Mouse (Mus musculus): ENCODE results near the gene Rell1. TPM values are rescaled to one million over a fixed set of nuclear protein-coding genes. Genes with fewer than 3 reads are reported as not detected.

The Rell1 gene
- polyA plus RNA-seq, 1 experiment from 2014 or later = 29.3 TPM

- WGBS = 2% methylated on average over 12 of the region's 12 CpGs
- H3K27ac ChIP-seq = peak overlapping the region; percentile 30; the same call in 1 of the 2 replicates
These were observed 1.0 kb downstream of the Rell1 start for GRCm38 (mm10) chr5:63967591-63968141.

GRCm38 (mm10) chr5:63966379-63966778 is 2.3 kb downstream of the Rell1 start:
- Histone ChIP-seq H3K4me3 (no peak overlapping the region), H3K4me1 (peaks cover 38% of the 10 kb centered on the region), H3K27ac (no peak overlapping the region), H3K36me3 (no peaks in the 10 kb centered on the region; the same call in 1 of the 2 replicates), H3K4me2 (peak overlapping the region; percentile 65; the same call in 1 of the 2 replicates), H3K9me3 (no peaks in the 10 kb centered on the region), H3K27me3 (no peaks in the 10 kb centered on the region), H3K9ac (no peak overlapping the region)
- 65% methylated on average over 4 of the region's 4 CpGs for WGBS
- ATAC-seq (ENCODE audit: borderline replicate concordance, extremely low read depth, low FRiP score, low TSS enrichment) = no peak

More at GRCm38 (mm10) chr5:63967591-63968141, 1.0 kb downstream of the Rell1 start:
- H3K27me3 ChIP-seq = no peaks in the 10 kb centered on the region
- peak overlapping the region; percentile 84 for H3K9ac ChIP-seq
- no peaks in the 10 kb centered on the region for H3K9me3 ChIP-seq
- no peaks in the 10 kb centered on the region; the same call in 1 of the 2 replicates for H3K36me3 ChIP-seq
- H3K4me1 ChIP-seq = peaks cover 38% of the 10 kb centered on the region
- peak overlapping the region; percentile 65 for H3K4me2 ChIP-seq
- peak overlapping the region; percentile 75 for H3K4me3 ChIP-seq
- no peak for ATAC-seq (ENCODE audit: borderline replicate concordance, extremely low read depth, low FRiP score, low TSS enrichment)

GRCm38 (mm10) chr5:63965946-63966345 is 2.8 kb downstream of the Rell1 start:
- Histone ChIP-seq H3K27me3 (no peaks in the 10 kb centered on the region), H3K9me3 (no peaks in the 10 kb centered on the region), H3K36me3 (no peaks in the 10 kb centered on the region; the same call in 1 of the 2 replicates), H3K4me2 (no peak overlapping the region), H3K27ac (no peak overlapping the region), H3K9ac (no peak overlapping the region), H3K4me3 (no peak overlapping the region), H3K4me1 (peaks cover 38% of the 10 kb centered on the region)
- 55% methylated on average over 1 of the region's 1 CpGs for WGBS
- no peak for ATAC-seq (ENCODE audit: borderline replicate concordance, extremely low read depth, low FRiP score, low TSS enrichment)

GRCm38 (mm10) chr5:63964576-63964975 is 4.1 kb downstream of the Rell1 start:
- no peak overlapping the region for H3K27ac ChIP-seq
- no peak for ATAC-seq (ENCODE audit: borderline replicate concordance, extremely low read depth, low FRiP score, low TSS enrichment)
- H3K4me2 ChIP-seq = no peak overlapping the region
- H3K4me1 ChIP-seq = peaks cover 29% of the 10 kb centered on the region
- WGBS = 58% methylated on average over 8 of the region's 8 CpGs
- no peaks in the 10 kb centered on the region; the same call in 1 of the 2 replicates for H3K36me3 ChIP-seq
- no peaks in the 10 kb centered on the region for H3K27me3 ChIP-seq
- H3K9ac ChIP-seq = no peak overlapping the region
- no peaks in the 10 kb centered on the region for H3K9me3 ChIP-seq
- no peak overlapping the region for H3K4me3 ChIP-seq

- Histone ChIP-seq H3K27me3 (no peaks in the 10 kb centered on the region), H3K9me3 (no peaks in the 10 kb centered on the region), H3K4me3 (no peak overlapping the region), H3K27ac (no peak overlapping the region), H3K36me3 (no peaks in the 10 kb centered on the region; the same call in 1 of the 2 replicates), H3K9ac (no peak overlapping the region), H3K4me1 (peaks cover 15% of the 10 kb centered on the region), H3K4me2 (no peak overlapping the region)
- no peak for ATAC-seq (ENCODE audit: borderline replicate concordance, extremely low read depth, low FRiP score, low TSS enrichment)
- 80% methylated on average over 10 of the region's 10 CpGs for WGBS
These were observed 7.0 kb downstream of the Rell1 start for GRCm38 (mm10) chr5:63961726-63962125.

GRCm38 (mm10) chr5:63960565-63960964 is 8.1 kb downstream of the Rell1 start:
- Histone ChIP-seq H3K9ac (no peak overlapping the region), H3K27ac (no peak overlapping the region), H3K9me3 (no peaks in the 10 kb centered on the region), H3K27me3 (no peaks in the 10 kb centered on the region), H3K4me1 (peaks cover 5% of the 10 kb centered on the region), H3K4me2 (no peak overlapping the region), H3K4me3 (no peak overlapping the region), H3K36me3 (no peaks in the 10 kb centered on the region; the same call in 1 of the 2 replicates)
- 94% methylated on average over 10 of the region's 10 CpGs for WGBS
- no peak for ATAC-seq (ENCODE audit: borderline replicate concordance, extremely low read depth, low FRiP score, low TSS enrichment)

- H3K4me1 ChIP-seq = no peaks in the 10 kb centered on the region
- ATAC-seq (ENCODE audit: borderline replicate concordance, extremely low read depth, low FRiP score, low TSS enrichment) = no peak
These were observed 9.6 kb downstream of the Rell1 start for GRCm38 (mm10) chr5:63958963-63959708.

GRCm38 (mm10) chr5:63957607-63958006 is 11.1 kb downstream of the Rell1 start:
- Histone ChIP-seq H3K27ac (no peak overlapping the region), H3K4me1 (no peaks in the 10 kb centered on the region), H3K9me3 (no peaks in the 10 kb centered on the region), H3K27me3 (no peaks in the 10 kb centered on the region), H3K4me3 (no peak overlapping the region), H3K4me2 (no peak overlapping the region), H3K36me3 (no peaks in the 10 kb centered on the region), H3K9ac (no peak overlapping the region)
- 71% methylated on average over 8 of the region's 8 CpGs for WGBS
- no peak for ATAC-seq (ENCODE audit: borderline replicate concordance, extremely low read depth, low FRiP score, low TSS enrichment)

More at GRCm38 (mm10) chr5:63958963-63959708, 9.6 kb downstream of the Rell1 start:
- WGBS = 68% methylated on average over 18 of the region's 18 CpGs
- Histone ChIP-seq H3K4me2 (no peak overlapping the region), H3K27me3 (no peaks in the 10 kb centered on the region), H3K4me3 (no peak overlapping the region), H3K9ac (no peak overlapping the region), H3K36me3 (no peaks in the 10 kb centered on the region; the same call in 1 of the 2 replicates), H3K9me3 (no peaks in the 10 kb centered on the region), H3K27ac (no peak overlapping the region)

- Histone ChIP-seq H3K27me3 (no peaks in the 10 kb centered on the region), H3K4me1 (peaks cover 8% of the 10 kb centered on the region), H3K4me3 (no peak overlapping the region), H3K9me3 (no peaks in the 10 kb centered on the region), H3K4me2 (no peak overlapping the region), H3K36me3 (no peaks in the 10 kb centered on the region), H3K27ac (no peak overlapping the region), H3K9ac (no peak overlapping the region)
- WGBS = 80% methylated on average over 11 of the region's 11 CpGs
- ATAC-seq (ENCODE audit: borderline replicate concordance, extremely low read depth, low FRiP score, low TSS enrichment) = no peak
These were observed 12.3 kb downstream of the Rell1 start for GRCm38 (mm10) chr5:63956411-63956810.

GRCm38 (mm10) chr5:63953401-63954032 is 15.2 kb downstream of the Rell1 start:
- Histone ChIP-seq H3K27me3 (no peaks in the 10 kb centered on the region), H3K4me1 (peaks cover 30% of the 10 kb centered on the region), H3K4me3 (no peak overlapping the region), H3K9me3 (no peaks in the 10 kb centered on the region), H3K36me3 (no peaks in the 10 kb centered on the region), H3K9ac (no peak overlapping the region), H3K27ac (no peak overlapping the region), H3K4me2 (no peak overlapping the region)
- 83% methylated on average over 15 of the region's 15 CpGs for WGBS
- ATAC-seq (ENCODE audit: borderline replicate concordance, extremely low read depth, low FRiP score, low TSS enrichment) = no peak

GRCm38 (mm10) chr5:63952039-63952438 is 16.7 kb downstream of the Rell1 start:
- Histone ChIP-seq H3K4me1 (peaks cover 34% of the 10 kb centered on the region), H3K9me3 (no peaks in the 10 kb centered on the region), H3K27ac (peak overlapping the region; percentile 12; the same call in 1 of the 2 replicates), H3K36me3 (no peaks in the 10 kb centered on the region), H3K27me3 (no peaks in the 10 kb centered on the region), H3K4me2 (no peak overlapping the region), H3K4me3 (no peak overlapping the region), H3K9ac (no peak overlapping the region)
- 65% methylated on average over 6 of the region's 6 CpGs for WGBS
- ATAC-seq (ENCODE audit: borderline replicate concordance, extremely low read depth, low FRiP score, low TSS enrichment) = no peak

All from lung, embryonic 15.5 days (tissue).